Mouse (Mus musculus) C2C12 (cell line): ENCODE results near the gene Gm8947.

Experiments
- CTCF ChIP-seq: IDR thresholded peaks from one replicate; pipeline ENCODE4 v1.5.1; 2011; ENCODE audit not compliant: control insufficient read depth, insufficient read depth, insufficient read length
- MYOD1 ChIP-seq: IDR thresholded peaks from one replicate; pipeline ENCODE4 v1.6.1; 2011; ENCODE audit warnings: low read depth; ENCODE audit not compliant: control insufficient read depth, insufficient read length
- USF1 ChIP-seq: IDR thresholded peaks from one replicate; pipeline ENCODE4 v1.6.1; 2011; ENCODE audit warnings: low read depth, mild to moderate bottlenecking, control low read depth, moderate library complexity

- TF ChIP-seq CTCF, result no peak
- no peak for TF ChIP-seq MYOD1
- TF ChIP-seq USF1, result no peak
Observed at GRCm38 (mm10) chr1:151233756-151234155, 41.6 kb downstream of the Gm8947 start.
